Mouse (Mus musculus) cerebellum, postnatal 25 days (tissue): ENCODE results near the gene Mroh7.
"Not testable (repeated sequence)": the region's sequence is repeated elsewhere in the genome, so short reads cannot be mapped to it uniquely, and the experiment has no call there.

Experiments used
- DNase-seq, 2 experiments: peaks; one replicate each; pipeline ENCODE4 v3.0.0; 2021; ENCODE audit warnings: mixed read lengths in 2 of 2

Mroh7 gene

GRCm38 (mm10) chr4:106730814-106731213 is at the start of gene Mroh7:
TSS of gene Mroh7 (minus strand) at chr4:106730925.
- no peak for DNase-seq

GRCm38 (mm10) chr4:106780045-106780444 is 49.3 kb upstream of the Mroh7 start:
- DNase-seq, result peak in 1 of 2 experiments; percentile 39

- DNase-seq, result peak; percentile 90 to 95
Measured at GRCm38 (mm10) chr4:106778116-106778788, 47.5 kb upstream of the Mroh7 start.

- peak in 1 of 2 experiments; percentile 53 for DNase-seq
Measured at GRCm38 (mm10) chr4:106776998-106777397, 46.3 kb upstream of the Mroh7 start.

GRCm38 (mm10) chr4:106775767-106776166 is 45.0 kb upstream of the Mroh7 start:
- DNase-seq, result not testable (repeated sequence)

DNA sequence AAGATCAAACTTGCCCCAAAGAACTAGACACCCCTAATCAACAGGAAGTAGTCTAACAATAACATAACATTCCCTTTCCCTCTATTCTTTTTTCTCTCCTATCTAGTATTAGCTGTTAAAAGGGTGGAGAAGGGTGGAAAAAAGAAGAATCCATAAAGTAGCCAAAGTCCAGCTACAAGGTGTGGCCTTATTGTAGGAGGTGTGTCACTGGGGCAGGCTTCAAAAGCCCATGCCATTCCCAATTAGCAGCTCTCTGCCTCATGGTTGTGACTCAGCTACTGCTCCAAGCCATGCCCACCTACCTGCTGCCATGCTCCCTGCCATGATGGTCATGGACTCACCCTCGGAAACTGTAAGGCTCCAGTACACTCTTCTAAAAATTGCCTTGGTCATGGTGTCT is 41.8 kb upstream of the Mroh7 start:
- DNase-seq, result no peak

GRCm38 (mm10) chr4:106769306-106769705 is 38.6 kb upstream of the Mroh7 start:
- no peak for DNase-seq

DNA sequence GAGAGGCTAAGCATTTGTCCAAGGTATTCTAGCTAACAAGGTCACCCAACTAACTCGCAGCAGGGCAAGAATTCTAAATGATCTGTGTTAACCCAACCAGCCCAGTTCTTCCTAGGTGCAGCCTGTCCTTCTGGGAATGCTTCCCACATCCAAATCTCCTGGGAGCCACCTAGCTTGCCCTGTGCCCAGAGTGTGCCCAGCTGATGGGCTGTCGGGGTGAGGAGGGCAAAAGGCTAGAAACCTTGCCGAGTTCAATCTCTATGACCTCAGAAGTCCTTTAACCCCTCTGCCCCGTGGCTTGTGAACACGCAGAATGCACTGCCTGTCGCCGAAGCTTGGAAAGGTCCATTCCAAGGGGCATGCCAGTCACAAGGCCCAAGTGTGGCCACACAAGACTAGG is 33.4 kb upstream of the Mroh7 start:
- DNase-seq, result no peak

GRCm38 (mm10) chr4:106751726-106752125 is 21.0 kb upstream of the Mroh7 start:
- no peak for DNase-seq

DNA sequence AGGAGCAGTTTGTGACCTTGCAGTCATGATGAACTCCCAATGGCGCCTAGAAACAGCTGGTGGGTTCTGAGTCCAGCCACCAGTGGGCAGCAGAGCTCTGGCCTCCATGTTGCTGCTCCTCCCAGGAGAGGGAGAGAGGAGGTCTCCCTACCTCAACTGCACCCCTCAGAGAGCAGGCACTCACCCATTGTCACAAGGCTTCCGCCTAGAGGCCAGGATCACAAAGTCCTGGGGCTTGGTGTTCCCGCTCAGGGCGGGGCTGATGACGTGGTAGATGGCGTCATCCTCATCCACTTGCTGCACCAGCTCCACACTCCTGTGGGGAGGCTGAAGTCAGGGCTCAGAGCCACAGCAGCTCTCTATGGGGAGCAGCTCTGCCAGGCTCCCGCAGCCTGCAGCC is 19.0 kb upstream of the Mroh7 start:
- peak; percentile 76 to 79 for DNase-seq

- no peak for DNase-seq
Measured at GRCm38 (mm10) chr4:106747001-106747580, 16.4 kb upstream of the Mroh7 start.

- DNase-seq, result no peak
Measured at GRCm38 (mm10) chr4:106745862-106746261, 15.1 kb upstream of the Mroh7 start.

DNA sequence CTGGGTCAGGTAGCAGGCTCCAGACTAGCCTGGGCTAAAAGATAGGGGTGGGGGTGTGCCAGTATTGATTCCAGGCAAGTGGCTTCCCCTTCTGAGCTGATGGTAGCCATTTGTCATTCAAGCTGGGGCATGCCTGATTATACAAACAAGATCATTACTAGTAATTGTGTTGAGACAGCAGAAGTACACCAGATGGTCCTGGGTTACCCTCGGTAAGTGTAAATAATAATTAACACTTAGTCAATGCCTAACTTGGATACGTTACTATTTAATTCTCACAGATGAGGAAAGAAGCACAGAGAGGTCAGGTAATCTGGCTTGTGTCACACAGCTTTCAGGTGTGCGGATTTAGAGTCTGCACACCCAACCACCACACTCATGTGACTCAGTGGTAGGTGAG is 7.2 kb upstream of the Mroh7 start:
- DNase-seq, result no peak

GRCm38 (mm10) chr4:106736884-106737283 is 6.2 kb upstream of the Mroh7 start:
- not testable (repeated sequence) for DNase-seq

DNA sequence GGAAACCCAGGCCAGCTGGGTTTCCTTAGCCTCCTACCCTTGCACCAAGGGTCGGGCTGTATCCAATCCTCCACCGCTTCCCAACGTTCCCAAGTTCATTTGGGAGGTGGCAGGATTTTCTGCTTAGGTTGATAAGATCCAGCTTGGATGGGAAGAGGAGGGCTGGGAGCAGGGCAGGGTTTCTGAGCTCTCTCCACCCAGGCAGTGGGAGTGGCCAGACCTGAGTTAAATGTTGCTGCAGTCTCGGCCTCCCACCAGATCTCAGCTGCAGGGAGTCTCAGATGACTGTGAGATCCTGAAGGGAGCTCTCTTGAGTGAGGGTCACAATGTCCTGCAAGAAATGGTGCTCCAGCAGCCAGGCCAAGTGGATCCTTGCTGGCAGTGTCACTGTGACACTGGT is 2.9 kb upstream of the Mroh7 start, which contains the start of gene Fam151a:
Fam151a (plus strand) TSS at position 254 of the 400 bp plus-strand sequence.
- DNase-seq, result no peak

DNA sequence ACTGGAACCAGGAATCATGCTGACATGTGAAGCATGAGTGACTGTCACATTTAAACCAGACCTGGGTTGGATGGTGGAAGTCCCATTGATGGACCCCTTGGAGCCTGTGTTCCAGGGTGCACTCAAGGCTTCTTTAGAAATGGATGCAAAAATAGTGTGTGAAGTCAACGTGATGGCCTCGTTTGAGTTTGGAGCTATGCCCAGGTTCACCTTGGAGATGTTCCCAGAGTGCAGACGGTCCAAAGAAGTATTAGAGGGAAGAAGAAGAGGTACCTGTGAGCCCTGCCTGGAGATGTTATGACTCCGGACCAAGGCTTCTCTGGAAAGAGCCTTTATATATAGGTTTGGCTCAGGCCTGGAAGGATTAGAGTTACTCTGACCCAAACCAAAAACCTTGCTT is 10.1 kb downstream of the Mroh7 start:
- peak; percentile 62 to 72 for DNase-seq

GRCm38 (mm10) chr4:106713622-106714021 is 17.1 kb downstream of the Mroh7 start:
- no peak for DNase-seq

DNA sequence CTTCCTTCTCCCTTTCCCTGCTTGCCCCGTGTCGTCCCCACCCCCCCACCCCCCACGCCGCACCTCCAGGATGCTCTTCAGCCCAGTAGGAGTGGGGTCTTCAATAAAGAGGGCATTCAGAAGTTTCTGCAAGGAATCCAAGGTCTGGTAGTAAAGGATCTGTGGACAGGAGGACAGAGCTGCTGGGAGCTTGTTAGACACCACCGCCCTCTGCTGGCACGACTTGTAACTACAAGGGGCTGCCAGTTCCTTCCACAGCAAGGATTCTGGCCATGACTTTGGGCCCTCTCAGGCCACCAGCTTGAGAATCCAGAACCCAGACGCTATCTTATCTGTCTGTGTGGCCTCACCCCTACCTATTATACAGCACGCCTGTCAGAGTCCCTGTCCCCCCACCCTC is 22.3 kb downstream of the Mroh7 start:
- peak; percentile 88 to 92 for DNase-seq

DNA sequence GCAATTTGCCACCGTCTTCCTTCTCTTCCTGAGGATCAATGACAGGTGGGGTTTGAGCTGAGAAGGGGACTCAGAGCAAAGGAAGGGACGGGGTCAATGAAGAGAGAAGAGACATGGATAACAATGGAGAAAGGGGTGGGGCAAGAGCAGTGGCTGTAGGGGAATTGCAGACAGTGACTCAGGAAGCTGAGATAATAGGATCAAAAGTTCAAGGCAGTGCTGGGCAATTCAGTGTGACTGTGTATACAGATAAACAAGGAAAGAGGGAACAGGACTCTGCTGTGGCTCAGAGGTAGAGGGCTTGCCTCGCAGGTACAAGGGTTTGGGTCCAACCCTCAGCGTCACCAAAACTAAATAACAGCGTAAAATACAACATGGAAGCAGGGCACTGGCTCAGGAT is 22.8 kb downstream of the Mroh7 start:
- DNase-seq, result no peak

DNA sequence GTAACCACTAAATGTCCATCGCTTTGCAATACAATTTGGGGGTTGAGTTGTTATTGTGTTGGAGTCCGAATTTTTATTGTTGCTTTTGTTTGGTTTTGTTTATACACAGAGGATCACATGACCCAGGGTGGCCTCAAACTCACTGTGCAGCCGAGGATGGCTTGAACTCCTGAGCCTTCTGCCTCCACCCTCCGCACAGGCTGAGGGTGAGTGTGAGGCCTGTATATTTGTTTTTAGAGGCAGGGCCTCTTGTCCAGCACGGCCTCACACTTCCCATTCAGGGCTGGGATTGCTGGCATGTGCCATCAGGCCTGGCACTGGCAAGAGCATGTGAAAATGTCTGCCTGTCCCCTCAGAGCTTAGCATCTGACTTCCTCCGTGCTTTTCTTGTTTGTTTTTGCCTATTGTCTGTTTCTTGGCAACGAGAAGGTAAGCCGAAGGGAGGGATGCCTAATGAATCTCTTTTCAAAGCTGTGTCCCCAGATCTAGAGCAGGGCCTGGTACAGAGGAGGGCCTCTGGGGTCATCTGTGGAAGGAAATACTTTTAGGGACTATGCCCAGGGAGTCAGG is 25.5 kb downstream of the Mroh7 start:
- DNase-seq, result no peak

GRCm38 (mm10) chr4:106704416-106704815 is 26.3 kb downstream of the Mroh7 start:
- DNase-seq, result peak; percentile 58 to 70

DNA sequence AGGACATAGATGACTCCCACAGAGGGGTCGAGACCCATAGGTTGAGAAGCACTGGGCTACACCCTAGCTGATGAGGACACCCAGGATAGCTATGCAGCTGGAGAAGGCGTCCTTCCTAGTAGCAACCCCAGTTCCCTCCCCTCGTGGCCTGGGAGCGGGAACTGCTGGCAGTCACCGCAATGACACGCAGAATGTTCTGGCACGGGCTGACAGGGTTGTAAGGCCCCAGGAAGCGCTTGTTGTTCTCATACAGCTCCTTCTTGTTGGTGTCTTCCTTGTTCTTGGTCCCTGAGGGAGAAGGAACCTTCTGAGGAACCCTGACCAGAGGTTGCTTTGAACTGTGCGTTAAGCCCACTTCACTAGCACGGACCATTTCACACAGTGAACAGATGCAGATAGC is 26.8 kb downstream of the Mroh7 start:
- peak in 1 of 2 experiments; percentile 21 for DNase-seq

GRCm38 (mm10) chr4:106700798-106701197 is 29.9 kb downstream of the Mroh7 start:
- no peak for DNase-seq

GRCm38 (mm10) chr4:106699989-106700388 is 30.7 kb downstream of the Mroh7 start:
- peak in 1 of 2 experiments; percentile 48 for DNase-seq
